Mouse (Mus musculus) hematopoietic stem cell, adult 5-6 weeks (primary cell): ENCODE data around the gene Sema5b. TPM values are rescaled to one million over a fixed set of nuclear protein-coding genes. Genes with fewer than 3 reads are reported as not detected.

ENCODE experiments used
- ATAC-seq, 2 experiments: fragments of 125-278 bp in 1 of 2; replicated peaks in 1 of 2; 2 replicates each; pipeline ENCODE4 v1.8.0; 2016 to 2017; ENCODE audit warnings: inconsistent platforms in 2 of 2, mild to moderate bottlenecking in 2 of 2, moderate number of reproducible peaks in 2 of 2, low read depth in 1 of 2, moderate TSS enrichment in 1 of 2; ENCODE audit not compliant: low FRiP score in 2 of 2, poor library complexity in 2 of 2, severe bottlenecking in 2 of 2, insufficient read depth in 1 of 2, low TSS enrichment in 1 of 2
- total RNA-seq: library from RNA; stranded (forward); fragments of 172-1452, 232-1000 nt; gene quantifications from 2 replicates; pipeline ENCODE4 v1.2.3, GENCODE M21; 2017

The Sema5b gene
- total RNA-seq, 1 experiment from 2014 or later: not detected

- no peak for ATAC-seq
Measured at GRCm38 (mm10) chr16:35583551-35584080, 42.7 kb downstream of the Sema5b start.

- ATAC-seq: no peak
Measured at GRCm38 (mm10) chr16:35585126-35585694, 44.3 kb downstream of the Sema5b start.

GRCm38 (mm10) chr16:35587046-35587779 lies 46.3 kb downstream of the Sema5b start:
- no peak for ATAC-seq

- no peak for ATAC-seq
Measured at GRCm38 (mm10) chr16:35587866-35588465, 47.0 kb downstream of the Sema5b start.

- no peak for ATAC-seq
Measured at GRCm38 (mm10) chr16:35588731-35589151, 47.8 kb downstream of the Sema5b start.

GRCm38 (mm10) chr16:35591756-35592155 lies 50.8 kb downstream of the Sema5b start:
- no peak for ATAC-seq

- ATAC-seq: no peak; a peak in 1 of 4 replicates
Measured at GRCm38 (mm10) chr16:35592274-35593065, 51.5 kb downstream of the Sema5b start.

GRCm38 (mm10) chr16:35593474-35593873 lies 52.5 kb downstream of the Sema5b start:
- no peak for ATAC-seq

GRCm38 (mm10) chr16:35596241-35596640 lies 55.3 kb downstream of the Sema5b start:
- ATAC-seq: no peak

GRCm38 (mm10) chr16:35596661-35597350 lies 55.9 kb downstream of the Sema5b start:
- ATAC-seq: no peak

GRCm38 (mm10) chr16:35597991-35598390 lies 57.0 kb downstream of the Sema5b start:
- no peak for ATAC-seq

GRCm38 (mm10) chr16:35598802-35599201 lies 57.9 kb downstream of the Sema5b start:
- ATAC-seq: no peak

- no peak for ATAC-seq
Measured at GRCm38 (mm10) chr16:35600282-35600681, 59.3 kb downstream of the Sema5b start.

GRCm38 (mm10) chr16:35601426-35601825 lies 60.5 kb downstream of the Sema5b start:
- no peak for ATAC-seq

GRCm38 (mm10) chr16:35602529-35602928 lies 61.6 kb downstream of the Sema5b start:
- no peak for ATAC-seq

- ATAC-seq: no peak
Measured at GRCm38 (mm10) chr16:35603729-35604522, 63.0 kb downstream of the Sema5b start.
